Mouse (Mus musculus): Measurements from ENCODE around the gene Gpr3.

The Gpr3 gene

GRCm38 (mm10) chr4:133170616-133171015 lies 41.7 kb downstream of the Gpr3 start:
- DNase-seq (ENCODE audit: low spot score in 2 of 2) = no peak

- DNase-seq (ENCODE audit: low spot score in 2 of 2) = no peak
These were observed 42.2 kb downstream of the Gpr3 start for GRCm38 (mm10) chr4:133170056-133170524.

DNA sequence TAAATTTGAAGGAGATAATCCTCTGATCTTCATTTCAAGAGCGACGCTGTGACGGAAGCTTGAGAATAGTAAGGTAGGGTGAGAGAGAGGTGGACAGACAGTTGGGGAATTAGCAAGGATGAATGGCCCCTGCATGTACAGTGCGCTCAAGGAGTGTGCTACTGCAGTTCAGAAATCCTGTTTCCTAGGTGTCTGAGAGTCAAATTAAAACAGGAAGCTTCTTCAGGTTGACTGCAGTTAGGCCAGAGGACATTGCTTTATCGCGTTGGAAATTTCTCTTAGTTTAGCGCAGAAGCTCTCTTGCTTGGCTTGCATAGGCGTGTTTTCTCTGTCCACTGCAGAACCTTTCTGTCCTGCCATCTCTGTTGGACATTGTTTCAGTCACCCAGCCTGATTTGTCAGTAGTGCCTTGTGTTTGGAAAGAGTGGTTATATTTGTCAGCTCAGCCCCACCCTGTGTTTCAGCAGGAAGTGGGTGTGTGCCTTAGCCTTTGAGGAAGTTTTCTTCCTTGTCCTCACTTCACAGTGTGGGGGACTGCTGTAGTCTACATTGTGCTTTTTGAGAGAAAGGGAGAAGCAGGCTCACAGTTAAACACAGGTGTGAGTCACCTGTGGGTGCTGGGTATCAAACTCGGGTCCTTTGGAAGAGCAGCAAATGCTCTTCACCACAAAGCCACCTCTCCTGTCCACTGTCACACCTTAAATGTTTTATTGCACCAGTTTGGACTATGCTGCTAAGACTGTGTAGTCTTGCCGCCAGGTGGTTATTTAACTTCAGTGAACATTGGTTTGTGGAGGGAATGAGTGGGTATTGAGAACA lies 42.9 kb downstream of the Gpr3 start:
- no peak for DNase-seq (ENCODE audit: low spot score in 2 of 2)

DNA sequence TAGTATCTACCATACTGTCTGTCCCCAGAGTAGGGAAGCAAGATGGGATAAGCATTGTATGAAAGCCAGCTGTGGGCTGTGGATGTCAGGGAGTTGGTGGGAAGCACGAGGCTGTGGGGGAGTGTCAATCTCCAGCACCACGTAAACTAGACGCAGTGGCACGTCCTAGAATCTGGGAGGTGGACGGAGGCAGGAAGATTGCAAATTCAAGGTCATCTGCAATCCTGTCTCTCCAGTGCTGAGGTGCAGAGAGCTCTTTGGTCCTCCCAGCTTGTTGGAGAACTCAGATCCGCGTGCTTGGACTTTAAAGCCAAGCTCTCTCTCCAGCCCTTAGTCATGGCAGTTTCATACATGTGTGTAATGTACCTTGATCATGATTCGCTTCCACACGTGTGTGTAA lies 45.6 kb downstream of the Gpr3 start:
- no peak for DNase-seq (ENCODE audit: low spot score in 2 of 2)

GRCm38 (mm10) chr4:133162196-133162595 lies 50.1 kb downstream of the Gpr3 start:
- DNase-seq (ENCODE audit: low spot score in 2 of 2) = no peak

DNA sequence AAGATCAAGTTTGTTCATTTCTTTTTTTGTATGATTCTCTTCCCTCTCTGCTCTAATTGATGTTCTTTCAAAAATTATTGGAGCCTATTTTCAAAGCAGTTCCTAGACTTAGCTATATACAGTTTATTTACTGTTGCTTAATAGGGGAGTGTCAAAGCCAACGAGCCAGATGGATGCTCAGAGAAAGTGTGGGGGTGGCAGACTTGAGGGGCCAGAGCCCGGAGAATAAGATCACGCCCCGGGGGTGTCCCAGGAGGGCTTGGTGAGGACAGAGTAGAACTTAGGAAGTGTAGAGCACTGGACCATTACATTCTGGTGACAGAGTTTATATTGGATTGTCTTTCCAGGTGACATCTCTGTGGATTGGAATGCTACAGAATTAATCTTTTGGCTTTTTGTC lies 51.5 kb downstream of the Gpr3 start:
- no peak for DNase-seq (ENCODE audit: low spot score in 2 of 2)

DNA sequence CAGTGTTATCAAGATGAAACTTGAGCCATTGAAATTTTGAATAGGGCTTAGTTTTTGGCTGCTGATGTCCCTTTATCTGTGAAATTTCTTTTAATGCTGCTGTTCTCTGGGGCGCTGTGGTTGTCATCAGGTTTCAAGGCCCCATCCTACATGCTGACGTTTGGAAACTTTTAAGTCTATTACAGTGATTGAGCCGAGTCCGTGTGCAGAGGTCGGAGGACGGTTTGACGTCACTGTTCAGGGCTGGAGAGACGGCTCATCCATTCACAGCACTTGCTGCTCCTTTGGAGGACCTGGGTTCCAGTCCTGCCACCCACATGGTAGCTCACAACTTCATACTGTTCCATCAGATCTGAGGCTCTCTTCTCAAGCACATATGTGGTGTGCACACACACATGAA lies 52.1 kb downstream of the Gpr3 start:
- DNase-seq (ENCODE audit: low spot score in 2 of 2) = no peak

DNA sequence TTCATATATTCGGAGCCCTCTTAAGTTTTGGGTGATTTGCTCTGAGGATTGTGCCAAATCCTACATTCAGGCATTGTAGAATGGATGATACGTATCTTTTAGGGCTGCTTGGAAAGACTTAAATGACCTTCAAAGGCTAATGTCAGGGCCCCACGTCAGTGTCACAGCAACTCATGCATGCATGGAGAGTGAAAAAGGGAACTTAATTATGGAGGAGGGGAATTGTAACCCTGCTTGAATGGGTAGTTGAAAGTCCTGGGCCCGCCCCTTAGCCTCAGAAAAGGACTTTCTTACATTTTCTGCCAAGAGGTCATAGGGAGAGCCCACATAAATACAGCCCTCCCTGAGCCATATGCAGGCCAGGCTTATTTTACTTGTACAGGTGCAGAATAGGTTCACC lies 52.7 kb downstream of the Gpr3 start:
- DNase-seq (ENCODE audit: low spot score in 2 of 2) = no peak

Data from frontal cortex, postnatal 14 days (tissue).